Mouse (Mus musculus) left cerebral cortex, adult 2 months (tissue): ENCODE results near the gene Hvcn1. TPM values are rescaled to one million over a fixed set of nuclear protein-coding genes. Genes with fewer than 3 reads are reported as not detected.
A peak's percentile ranks its signal among the peaks of the same experiment; 100 is the strongest.

Source experiments
- DNase-seq, 2 experiments: peaks; one replicate each; pipeline ENCODE4 v3.0.0; 2021 to 2022; ENCODE audit warnings: low spot score in 2 of 2, mixed read lengths in 1 of 2; ENCODE audit errors: extremely low spot score in 1 of 2
- H3K27ac ChIP-seq: fragments of 200-600 bp; 2 replicates; pipeline ENCODE4 v1.8.1; 2022
- H3K4me3 ChIP-seq: fragments of 200-600 bp; 2 replicates; pipeline ENCODE4 v1.8.1; 2022
- CTCF ChIP-seq: fragments of 200-600 bp; IDR thresholded peaks from 2 replicates; pipeline ENCODE4 v1.8.1; 2022; ENCODE audit warnings: antibody characterized with exemption, mild to moderate bottlenecking, moderate library complexity
- intact Hi-C: fragments of 180-260 bp; cut with DNase I; formaldehyde crosslinking; loops from one replicate; pipeline ENCODE4 v1.15.1; 2025
- long read RNA-seq, 2 experiments: library from polyadenylated mRNA; stranded (forward); transcript quantifications; one replicate each; pipeline ENCODE4 v2.0.0; 2021; ENCODE audit warnings: borderline mapping rate in 2 of 2
- total RNA-seq, 2 experiments: library from RNA; stranded (reverse); gene quantifications; 2 replicates each; pipeline ENCODE4 v1.2.3; 2021

Hvcn1 gene
- total RNA-seq = 1 to 10 TPM; 2.1 to 2.2 TPM
- long read RNA-seq, experiment 1, partial matches to known transcripts = 2 of 12 reads
- long read RNA-seq, experiment 1, other reads (novel, unspliced or antisense) = 6 of 12 reads
- long read RNA-seq, experiment 2, partial matches to known transcripts = 1 of 8 reads
- long read RNA-seq, experiment 2, other reads (novel, unspliced or antisense) = 2 of 8 reads

GRCm38 (mm10) chr5:122206475-122206874 lies at the start of gene Hvcn1:
Gene Hvcn1, plus strand, starts transcription at chr5:122206804.
- no peak within 1 kb of the TSS for H3K4me3 ChIP-seq
- no peak for DNase-seq
- no peak for TF ChIP-seq CTCF
- intact Hi-C loops = loop anchor here (2.0 kb wide), 1 partner anchor 18 kb away; no protein-coding TSS in a partner anchor
- no peak within 1 kb of the TSS for H3K27ac ChIP-seq

- DNase-seq = peak; percentile 86 to 93
- Histone ChIP-seq H3K27ac (peak within 1 kb of the TSS; percentile 98), H3K4me3 (peak within 1 kb of the TSS; percentile 99)
- peak; percentile 39 for TF ChIP-seq CTCF
- intact Hi-C loops = no loop called here
Observed at GRCm38 (mm10) chr5:122157827-122158381, 48.7 kb upstream of the Hvcn1 start, which contains the start of gene Ppp1cc. Gene Ppp1cc, plus strand, starts transcription at chr5:122158278.

GRCm38 (mm10) chr5:122158557-122159515 lies 47.8 kb upstream of the Hvcn1 start:
- DNase-seq = no peak
- intact Hi-C loops = no loop called here
- TF ChIP-seq CTCF = no peak
- peak overlapping the region; percentile 98 for H3K27ac ChIP-seq
- peak overlapping the region; percentile 99 for H3K4me3 ChIP-seq

- H3K4me3 ChIP-seq = peak overlapping the region; percentile 11; the same call in 1 of the 2 replicates
- DNase-seq = no peak
- intact Hi-C loops = no loop called here
- no peak for TF ChIP-seq CTCF
- peak overlapping the region; percentile 57; the same call in 1 of the 2 replicates for H3K27ac ChIP-seq
Observed at GRCm38 (mm10) chr5:122163194-122163593, 43.4 kb upstream of the Hvcn1 start.

- Histone ChIP-seq H3K27ac (peak overlapping the region; percentile 57), H3K4me3 (no peak overlapping the region; the same call in 1 of the 2 replicates)
- no peak for DNase-seq
- intact Hi-C loops = no loop called here
- no peak; the same call in none of the 2 replicates for TF ChIP-seq CTCF
Observed at GRCm38 (mm10) chr5:122164011-122164410, 42.6 kb upstream of the Hvcn1 start.

- intact Hi-C loops = loop anchor here (5.0 kb wide), 1 partner anchor 72 kb away; no protein-coding TSS in a partner anchor
- H3K27ac ChIP-seq = peak overlapping the region; percentile 57
- H3K4me3 ChIP-seq = no peak overlapping the region
- DNase-seq = peak in 1 of 2 experiments; percentile 58
- no peak; the same call in 1 of the 2 replicates for TF ChIP-seq CTCF
Observed at GRCm38 (mm10) chr5:122165233-122165915, 41.2 kb upstream of the Hvcn1 start.

- intact Hi-C loops = loop anchor here (5.0 kb wide), 1 partner anchor 71 kb away; no protein-coding TSS in a partner anchor
- no peak for TF ChIP-seq CTCF
- no peak for DNase-seq
- Histone ChIP-seq H3K4me3 (no peak overlapping the region), H3K27ac (peak overlapping the region; percentile 47)
Observed at GRCm38 (mm10) chr5:122166636-122167161, 39.9 kb upstream of the Hvcn1 start.

GRCm38 (mm10) chr5:122168344-122169069 lies 38.1 kb upstream of the Hvcn1 start:
- no peak for TF ChIP-seq CTCF
- intact Hi-C loops = loop anchor here (5.0 kb wide), 1 partner anchor 69 kb away; no protein-coding TSS in a partner anchor
- no peak for DNase-seq
- Histone ChIP-seq H3K27ac (no peak overlapping the region), H3K4me3 (no peak overlapping the region)

- no peak for TF ChIP-seq CTCF
- Histone ChIP-seq H3K27ac (no peak overlapping the region), H3K4me3 (no peak overlapping the region)
- DNase-seq = no peak
- intact Hi-C loops = no loop called here
Observed at GRCm38 (mm10) chr5:122171058-122171457, 35.5 kb upstream of the Hvcn1 start.

- TF ChIP-seq CTCF = no peak
- H3K27ac ChIP-seq = no peak overlapping the region
- no peak overlapping the region for H3K4me3 ChIP-seq
- intact Hi-C loops = no loop called here
- no peak for DNase-seq
Observed at GRCm38 (mm10) chr5:122175402-122175801, 31.2 kb upstream of the Hvcn1 start.
